Mouse (Mus musculus) olfactory bulb, adult 2 months (tissue): ENCODE measurements around the gene 1810010D01Rik.

ENCODE experiments used
- CTCF ChIP-seq: fragments of 200-500 bp; IDR thresholded peaks from 2 replicates; pipeline ENCODE4 v1.5.1; 2012; ENCODE audit warnings: low read depth, mild to moderate bottlenecking, low read length, moderate library complexity; ENCODE audit not compliant: insufficient read depth
- POLR2A ChIP-seq: fragments of 200-500 bp; IDR thresholded peaks from 2 replicates; pipeline ENCODE4 v1.6.1; 2012; ENCODE audit warnings: mild to moderate bottlenecking, low read depth, low read length, moderate library complexity; ENCODE audit not compliant: insufficient read depth

GRCm38 (mm10) chr7:145256092-145256491 is 48.2 kb upstream of the 1810010D01Rik start:
- TF ChIP-seq CTCF: no peak
- TF ChIP-seq POLR2A: no peak
